Mouse (Mus musculus): ENCODE measurements around the gene Lbp.

Lbp gene

DNA sequence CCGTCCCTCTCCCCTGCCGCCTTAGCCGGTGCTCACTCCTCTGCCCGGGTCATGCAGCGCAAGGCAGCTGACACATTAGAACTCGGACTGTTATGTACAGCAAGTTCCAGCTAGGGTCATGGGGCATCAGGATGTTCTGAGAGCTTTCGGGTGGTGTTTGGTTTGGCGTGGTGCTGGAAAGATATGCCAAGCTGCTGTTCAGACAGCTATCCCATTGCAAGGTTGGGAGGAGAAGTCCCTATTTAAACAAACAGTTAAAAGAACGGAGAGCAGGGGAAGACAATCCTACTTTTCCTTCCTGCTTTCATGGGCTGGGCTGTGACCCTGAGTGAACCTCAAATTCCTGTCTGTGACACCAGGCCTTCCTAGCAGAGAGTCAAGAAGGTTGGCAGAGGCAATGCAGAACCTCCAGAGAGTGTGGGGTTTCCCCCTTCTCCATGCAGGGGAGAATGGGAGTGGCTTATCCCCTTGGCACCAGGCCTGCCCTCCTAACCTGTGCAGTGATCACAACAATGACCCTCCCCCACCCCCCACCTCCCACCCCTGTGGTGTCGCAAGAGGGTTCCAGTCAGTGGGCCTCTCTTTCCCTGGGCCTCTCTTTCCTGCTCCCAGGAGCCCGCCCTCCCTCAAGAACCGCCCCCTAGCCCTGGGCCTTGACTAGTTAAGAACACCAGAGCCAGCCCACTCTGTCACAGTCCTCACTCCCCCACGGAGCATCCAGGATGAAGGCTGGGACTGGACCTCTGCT is at the start of gene Lbp:
Lbp (plus strand) TSS at position 546 of the 748 bp plus-strand sequence.
- peak; percentile 30 for DNase-seq (ENCODE audit: low read depth, low spot score)

GRCm38 (mm10) chr2:158256894-158257293 is 49.4 kb upstream of the Lbp start:
- DNase-seq (ENCODE audit: low read depth, low spot score) = no peak

DNA sequence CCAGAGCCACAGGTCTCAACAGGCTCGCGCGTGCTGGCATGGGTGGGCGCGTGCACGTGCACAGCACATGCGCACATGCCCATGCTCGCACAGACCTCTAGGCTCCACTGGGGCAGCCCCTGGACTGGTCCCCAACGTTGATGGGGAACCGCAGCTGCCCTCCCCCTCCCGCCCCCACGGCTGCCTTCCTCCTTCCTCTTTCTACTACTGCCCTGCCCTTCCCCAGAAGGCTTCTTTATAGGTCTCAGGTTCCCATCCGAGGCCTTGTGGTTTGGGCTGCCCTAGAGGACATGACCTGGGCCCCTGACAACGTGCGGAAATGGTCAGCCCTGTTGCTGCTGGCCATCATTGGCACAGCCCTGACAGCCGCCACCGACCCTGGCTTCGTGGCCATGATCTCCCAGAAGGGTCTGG is 48.3 kb upstream of the Lbp start, which contains the start of gene Bpi:
Bpi (plus strand) TSS at position 90 of the 414 bp plus-strand sequence.
- DNase-seq (ENCODE audit: low read depth, low spot score) = no peak

GRCm38 (mm10) chr2:158258781-158259180 is 47.5 kb upstream of the Lbp start:
- peak; percentile 65 for DNase-seq (ENCODE audit: low read depth, low spot score)

DNA sequence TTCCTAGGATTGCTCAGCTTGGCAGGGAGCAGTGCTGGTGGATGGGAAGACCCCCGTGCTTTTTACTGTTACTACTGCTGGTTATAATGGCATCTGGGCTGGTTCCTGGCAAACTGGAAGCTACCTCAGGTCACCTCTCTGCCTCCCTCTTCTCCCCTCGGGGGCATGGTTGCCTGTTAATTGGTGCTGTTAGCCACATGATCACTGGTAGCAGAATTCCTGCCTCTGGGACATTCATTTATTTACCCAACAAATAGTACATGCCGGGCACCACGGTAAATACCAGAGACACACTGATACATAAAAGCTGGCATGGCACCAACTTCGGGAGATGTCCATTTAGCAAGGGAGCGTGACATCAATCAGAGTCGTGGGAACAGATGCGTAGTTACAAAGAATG is 46.8 kb upstream of the Lbp start:
- no peak for DNase-seq (ENCODE audit: low read depth, low spot score)

GRCm38 (mm10) chr2:158264877-158265276 is 41.4 kb upstream of the Lbp start:
- no peak for DNase-seq (ENCODE audit: low read depth, low spot score)

DNA sequence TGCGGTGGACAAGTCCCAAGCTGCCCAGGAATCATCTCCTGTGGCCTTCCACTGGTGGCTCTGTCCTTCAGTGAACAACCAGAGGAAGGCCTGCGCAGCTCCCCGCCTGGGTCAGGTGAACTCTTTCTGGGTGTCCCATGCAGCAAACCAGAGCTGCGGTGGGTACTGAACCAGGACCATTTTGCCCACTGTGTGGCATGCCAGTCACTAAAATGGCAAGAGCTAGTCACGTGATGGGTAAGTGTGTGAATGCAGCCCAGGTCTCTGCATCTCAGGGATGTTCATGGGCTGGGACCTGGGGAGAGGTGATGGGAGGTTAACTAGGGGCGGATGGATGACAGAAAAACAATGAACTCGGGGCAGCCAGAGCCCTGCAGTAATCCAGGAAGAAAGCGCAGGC is 36.3 kb upstream of the Lbp start:
- no peak for DNase-seq (ENCODE audit: low read depth, low spot score)

GRCm38 (mm10) chr2:158273646-158274045 is 32.6 kb upstream of the Lbp start:
- DNase-seq (ENCODE audit: low read depth, low spot score) = no peak

DNA sequence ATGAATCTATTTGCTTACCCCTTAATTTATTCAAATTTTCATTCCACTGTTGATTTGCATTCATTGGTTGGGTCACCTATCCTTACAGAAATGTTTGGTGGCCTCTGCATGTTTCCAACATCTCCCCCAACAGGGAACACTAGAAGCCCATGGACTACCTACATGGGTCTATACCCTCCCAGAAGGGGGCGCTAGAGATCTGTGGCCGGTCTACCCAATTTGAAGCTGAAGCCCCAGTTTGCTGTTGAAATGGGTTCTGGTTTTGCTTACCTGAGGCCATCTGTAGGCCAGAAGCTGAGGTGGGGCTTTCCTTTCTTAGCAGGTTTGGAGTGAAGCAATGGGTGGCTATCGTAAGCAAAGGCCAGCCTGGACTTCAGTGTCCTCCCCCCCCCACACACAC is 30.9 kb upstream of the Lbp start:
- no peak for DNase-seq (ENCODE audit: low read depth, low spot score)

DNA sequence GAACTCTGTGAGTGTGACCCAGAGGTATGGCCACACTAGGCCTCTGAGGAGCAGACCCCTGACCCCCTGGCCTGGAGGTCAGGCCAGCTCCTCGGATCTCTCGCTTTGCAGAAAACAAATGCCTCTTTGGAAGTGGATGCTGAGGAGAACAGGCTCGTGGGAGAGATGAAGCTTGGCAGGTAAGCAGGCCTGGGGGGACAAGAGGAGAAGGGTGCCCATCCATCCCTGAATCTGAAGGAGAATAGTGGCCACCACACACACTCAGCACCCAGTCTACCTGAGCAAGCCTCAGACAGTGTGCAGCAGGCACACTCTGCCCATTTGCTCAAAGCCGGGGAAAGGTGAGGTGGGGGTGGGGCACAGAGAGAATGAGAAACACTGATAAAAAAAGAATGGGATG is 30.5 kb upstream of the Lbp start:
- DNase-seq (ENCODE audit: low read depth, low spot score) = no peak

DNA sequence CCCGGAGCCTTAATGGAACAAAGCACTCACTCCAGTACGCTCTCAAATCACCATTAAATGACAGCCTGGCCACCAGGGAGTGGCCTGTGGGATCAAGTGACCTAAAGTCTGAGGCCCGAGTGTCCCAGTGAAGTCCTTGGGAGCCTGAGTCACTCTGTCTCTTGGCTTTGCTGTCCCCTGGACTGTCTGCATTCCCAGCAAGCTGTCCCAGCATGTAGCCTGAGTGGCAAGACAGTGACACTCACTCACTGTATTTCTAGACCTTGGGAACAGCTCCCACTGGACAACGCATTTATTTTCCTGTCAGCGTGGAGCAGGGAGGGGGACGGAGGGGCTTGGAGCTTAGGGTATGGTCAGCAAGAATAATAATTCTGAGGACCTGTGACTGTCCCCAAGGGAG is 29.8 kb upstream of the Lbp start:
- DNase-seq (ENCODE audit: low read depth, low spot score) = no peak

DNA sequence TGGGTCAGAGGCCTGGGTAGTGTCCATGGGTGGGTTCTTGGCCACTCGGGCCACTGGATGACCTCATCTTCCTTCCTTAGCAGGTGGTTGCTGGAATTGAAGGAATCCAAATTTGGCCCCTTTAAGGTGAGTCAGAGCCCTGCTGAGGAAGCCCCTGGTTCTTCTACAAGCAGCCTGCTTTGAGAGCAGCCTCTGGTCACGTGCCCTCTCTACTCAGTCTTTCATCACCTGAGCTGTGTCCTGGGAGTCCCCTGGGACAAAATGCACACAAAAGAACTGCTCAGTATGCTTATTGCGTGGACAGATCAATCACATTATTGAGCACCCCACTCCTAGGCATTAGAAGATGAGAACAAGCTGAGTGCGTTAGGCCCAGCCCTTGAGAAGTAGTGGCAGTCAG is 29.4 kb upstream of the Lbp start:
- DNase-seq (ENCODE audit: low read depth, low spot score) = no peak

- no peak for DNase-seq (ENCODE audit: low read depth, low spot score)
Measured at GRCm38 (mm10) chr2:158279656-158280055, 26.6 kb upstream of the Lbp start.

GRCm38 (mm10) chr2:158281497-158282205 is 24.6 kb upstream of the Lbp start:
- no peak for DNase-seq (ENCODE audit: low read depth, low spot score)

DNA sequence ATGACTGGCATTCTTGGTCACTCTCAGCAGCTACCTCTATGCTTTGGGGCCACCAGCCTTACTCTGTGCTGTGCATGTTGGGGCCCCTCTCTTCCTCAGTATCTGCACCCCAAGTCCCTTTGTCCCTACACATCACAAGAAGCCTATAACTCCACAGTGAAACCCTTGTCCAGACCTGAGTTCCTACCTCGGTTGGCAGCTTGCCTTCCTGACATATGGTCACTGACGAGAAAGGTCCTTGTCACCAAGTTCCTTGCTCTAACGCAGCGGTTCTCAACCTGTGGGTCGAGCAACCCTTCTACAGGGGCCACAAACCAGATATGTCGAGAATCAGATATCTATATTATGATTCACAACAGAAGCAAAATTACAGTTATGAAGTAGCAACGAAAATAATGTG is 23.2 kb upstream of the Lbp start:
- DNase-seq (ENCODE audit: low read depth, low spot score) = no peak

- DNase-seq (ENCODE audit: low read depth, low spot score) = no peak
Measured at GRCm38 (mm10) chr2:158283771-158284170, 22.5 kb upstream of the Lbp start.

DNA sequence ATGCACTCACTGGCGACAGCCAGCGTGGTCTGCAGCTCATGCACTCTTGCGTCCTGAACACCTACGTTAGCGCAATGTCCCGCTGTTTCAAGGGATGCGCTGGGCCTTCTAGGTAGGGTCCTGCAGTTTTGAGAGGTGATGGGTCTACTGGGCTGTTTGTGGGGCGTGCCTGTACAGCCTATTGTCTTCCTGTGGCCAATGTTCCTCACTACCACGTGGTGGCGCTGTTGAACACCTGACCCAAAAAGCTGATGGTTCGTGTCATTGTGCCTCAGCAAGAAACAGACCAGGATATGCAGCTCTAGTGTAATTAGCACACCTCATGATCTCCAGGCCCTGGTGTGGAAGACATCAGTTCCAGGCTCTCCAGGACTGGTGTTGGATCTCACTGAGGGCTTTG is 21.7 kb upstream of the Lbp start:
- peak; percentile 42 for DNase-seq (ENCODE audit: low read depth, low spot score)

DNA sequence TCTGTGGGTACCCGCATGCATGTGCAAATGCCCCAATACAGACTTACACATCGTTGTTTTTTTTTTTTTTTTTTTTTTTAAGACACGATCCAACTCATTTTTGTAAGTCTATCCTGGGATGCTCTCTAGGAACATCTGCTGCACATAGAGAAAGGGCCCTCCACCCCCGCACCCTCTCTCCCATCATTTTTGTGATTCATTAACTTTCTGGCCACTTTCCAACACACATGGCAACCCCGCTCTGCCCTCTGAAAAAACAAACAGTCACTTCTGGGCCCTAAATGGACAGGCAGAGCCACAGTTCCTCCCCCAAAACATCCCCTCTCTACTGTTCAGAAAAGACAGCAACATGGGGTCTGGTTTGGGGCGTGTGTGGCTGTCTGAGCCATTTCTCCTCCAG is 20.6 kb upstream of the Lbp start:
- no peak for DNase-seq (ENCODE audit: low read depth, low spot score)

DNA sequence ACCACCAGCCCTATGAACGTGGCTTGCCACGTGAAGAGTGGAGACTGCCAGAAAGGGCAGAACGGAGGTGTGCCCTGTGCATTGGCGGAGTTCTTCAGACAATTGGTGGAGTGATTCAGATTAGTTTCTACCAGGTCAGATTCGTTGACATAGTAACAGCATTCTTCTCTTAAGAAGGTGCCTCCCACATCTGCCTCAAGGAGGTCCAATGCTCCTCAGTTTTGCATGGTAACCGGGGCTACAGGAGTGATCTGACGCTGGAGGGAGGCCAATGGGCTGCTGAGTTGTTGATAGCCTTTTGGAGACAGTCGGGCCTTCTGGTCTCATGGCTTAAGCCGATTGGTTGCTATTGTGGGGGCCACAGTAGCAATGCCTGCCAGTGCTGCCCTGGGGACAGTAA is 10.6 kb upstream of the Lbp start:
- DNase-seq (ENCODE audit: low read depth, low spot score) = no peak

DNA sequence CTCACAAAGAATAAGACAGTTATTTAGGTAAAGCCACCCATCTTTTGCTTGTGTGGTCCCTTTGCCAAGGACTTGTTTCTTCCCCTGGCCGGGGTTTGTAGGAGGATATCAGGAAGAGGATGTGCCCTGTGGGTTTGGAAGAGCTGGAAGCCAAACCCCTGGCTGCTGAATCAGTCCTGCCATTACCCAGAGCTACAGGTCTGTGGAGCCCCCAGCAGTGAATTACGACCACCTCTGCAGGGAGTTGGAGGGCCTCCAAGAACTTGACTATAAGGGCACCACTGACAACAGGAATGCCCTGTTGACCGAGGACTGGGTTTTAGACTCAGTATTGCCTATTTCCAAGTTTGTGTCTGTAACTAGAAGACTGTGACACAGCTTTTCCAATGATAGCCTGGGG is 7.1 kb upstream of the Lbp start:
- DNase-seq (ENCODE audit: low read depth, low spot score) = no peak

DNA sequence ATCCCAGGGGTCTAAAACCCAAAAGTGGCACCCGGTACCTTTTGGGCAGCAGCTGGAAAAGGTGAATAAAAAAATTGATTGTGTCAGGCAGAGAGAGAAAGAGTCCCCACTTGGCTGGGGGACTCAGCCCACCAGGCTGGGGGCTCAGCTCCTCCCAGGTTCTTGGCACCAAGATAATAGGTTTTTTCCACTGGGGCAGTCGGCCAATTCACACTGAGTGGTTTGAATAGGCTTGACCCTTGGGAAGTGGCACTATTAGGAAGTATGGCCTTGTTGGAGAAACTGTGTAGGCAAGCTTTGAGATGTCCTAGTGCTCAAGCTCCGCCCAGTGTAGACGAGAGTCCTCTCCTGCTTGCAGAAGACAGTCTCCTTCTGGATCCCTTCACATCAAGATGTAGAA is 6.6 kb upstream of the Lbp start:
- DNase-seq (ENCODE audit: low read depth, low spot score) = no peak

- DNase-seq (ENCODE audit: low read depth, low spot score) = no peak
Measured at GRCm38 (mm10) chr2:158302807-158303206, 3.5 kb upstream of the Lbp start.

DNA sequence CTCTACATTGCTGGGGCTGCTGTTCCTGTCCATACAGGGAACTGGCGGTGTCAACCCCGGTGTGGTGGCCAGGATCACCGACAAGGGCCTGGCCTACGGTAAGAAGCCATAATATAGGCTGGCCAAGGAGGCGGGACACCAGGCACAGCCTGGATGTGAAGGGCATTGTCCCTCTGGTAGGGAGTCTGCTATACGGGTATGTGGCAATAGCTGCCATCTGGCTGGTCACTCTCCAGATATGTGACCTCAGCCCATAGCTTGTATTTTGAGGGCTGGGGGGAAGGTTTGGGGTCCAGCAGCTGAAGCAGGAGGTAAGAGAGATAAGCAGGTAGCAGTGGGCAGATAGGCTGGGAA is 380 bp downstream of the Lbp start:
- no peak for DNase-seq (ENCODE audit: low read depth, low spot score)

Measured in embryo, embryonic 11.5 days (tissue).